Mouse (Mus musculus): Measurements from ENCODE around the gene Phka1.

- no peak for TF ChIP-seq EP300 (IDR thresholded peaks at IDR 0.05; ENCODE audit: low read depth)
- no peak for TF ChIP-seq CTCF (IDR thresholded peaks at IDR 0.05; ENCODE audit: low read depth)
These were observed 42.8 kb downstream of the Phka1 start for GRCm38 (mm10) chrX:102601269-102601668.
